Mouse (Mus musculus) olfactory bulb, adult 2 months (tissue): ENCODE data around the gene S100a6. TPM values are rescaled to one million over a fixed set of nuclear protein-coding genes. Genes with fewer than 3 reads are reported as not detected.

ENCODE experiments used
- H3K27ac ChIP-seq: fragments of 200-500 bp; 2 replicates; pipeline ENCODE4 v1.5.1; 2012; ENCODE audit warnings: low read depth, low read length; ENCODE audit not compliant: insufficient read depth
- H3K4me1 ChIP-seq: fragments of 200-500 bp; 2 replicates; pipeline ENCODE4 v1.6.1; 2012; ENCODE audit warnings: low read length; ENCODE audit not compliant: control insufficient read depth, insufficient read depth
- H3K4me3 ChIP-seq: fragments of 200-500 bp; 2 replicates; pipeline ENCODE4 v1.5.1; 2012; ENCODE audit warnings: mild to moderate bottlenecking, low read depth, low read length, moderate library complexity; ENCODE audit not compliant: insufficient read depth
- CTCF ChIP-seq: fragments of 200-500 bp; IDR thresholded peaks from 2 replicates; pipeline ENCODE4 v1.5.1; 2012; ENCODE audit warnings: low read depth, mild to moderate bottlenecking, low read length, moderate library complexity; ENCODE audit not compliant: insufficient read depth
- POLR2A ChIP-seq: fragments of 200-500 bp; IDR thresholded peaks from 2 replicates; pipeline ENCODE4 v1.6.1; 2012; ENCODE audit warnings: mild to moderate bottlenecking, low read depth, low read length, moderate library complexity; ENCODE audit not compliant: insufficient read depth
- WGBS: fragments of 180-500 bp; shearing (Covaris S2); methylation state at CpG from one replicate; pipeline ENCODE4 v1.1.7; 2018; 5-methylcytosine and 5-hydroxymethylcytosine counted together
- polyA plus RNA-seq: library from polyadenylated mRNA; stranded (reverse); fragments of >200 nt; gene quantifications from 2 replicates; pipeline ENCODE4 v1.2.4, GENCODE M21; 2012; ENCODE audit warnings: low replicate concordance; ENCODE audit not compliant: missing spikeins, insufficient read depth, insufficient read length

The S100a6 gene
- polyA plus RNA-seq, 1 experiment = not detected

- H3K27ac ChIP-seq = peak overlapping the region; percentile 83
- peaks cover 26% of the 10 kb centered on the region for H3K4me1 ChIP-seq
- TF ChIP-seq POLR2A (no peak), CTCF (no peak)
- no peak overlapping the region for H3K4me3 ChIP-seq
- WGBS = 76% methylated on average over 15 of the region's 15 CpGs
Measured at GRCm38 (mm10) chr3:90586016-90586643, 26.6 kb upstream of the S100a6 start.

- Histone ChIP-seq H3K27ac (peak overlapping the region; percentile 83), H3K4me3 (no peak overlapping the region), H3K4me1 (peaks cover 26% of the 10 kb centered on the region)
- TF ChIP-seq CTCF (no peak), POLR2A (no peak)
- 46% methylated on average over 10 of the region's 10 CpGs for WGBS
Measured at GRCm38 (mm10) chr3:90586906-90587305, 25.8 kb upstream of the S100a6 start.

- H3K4me3 ChIP-seq = no peak overlapping the region
- TF ChIP-seq POLR2A (no peak), CTCF (no peak)
- WGBS = 48% methylated on average over 14 of the region's 14 CpGs
- H3K4me1 ChIP-seq = peaks cover 26% of the 10 kb centered on the region
- H3K27ac ChIP-seq = peak overlapping the region; percentile 87
Measured at GRCm38 (mm10) chr3:90587361-90588101, 25.2 kb upstream of the S100a6 start.

DNA sequence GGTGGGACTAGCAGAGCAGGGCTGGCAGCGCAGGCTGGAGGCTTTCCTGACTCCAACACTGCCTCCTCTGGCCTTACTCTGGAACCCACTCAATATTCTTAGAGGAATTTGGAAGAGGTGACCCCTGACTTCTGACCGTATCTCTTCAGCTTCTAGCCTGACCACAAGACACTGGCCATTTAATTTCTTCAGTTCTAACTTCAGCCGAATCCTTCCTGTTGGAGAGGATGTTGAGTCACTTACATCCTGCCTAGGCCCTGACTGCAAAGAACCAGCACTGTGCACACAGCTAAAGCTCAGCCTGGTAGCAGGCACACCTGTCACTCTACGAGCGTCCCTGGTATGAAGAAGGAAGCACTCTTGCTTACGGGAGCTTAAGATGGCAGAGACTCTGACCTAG is 23.3 kb upstream of the S100a6 start:
- TF ChIP-seq CTCF = no peak
- no peak for TF ChIP-seq POLR2A
- Histone ChIP-seq H3K27ac (peak overlapping the region; percentile 62; the same call in 1 of the 2 replicates), H3K4me3 (no peak overlapping the region), H3K4me1 (peaks cover 24% of the 10 kb centered on the region)
- 89% methylated on average over 6 of the region's 6 CpGs for WGBS

GRCm38 (mm10) chr3:90589947-90590346 is 22.7 kb upstream of the S100a6 start, which contains the start of gene S100a2:
Gene S100a2, plus strand, starts transcription at chr3:90590247.
- Histone ChIP-seq H3K4me3 (no peak within 1 kb of the TSS), H3K27ac (peak within 1 kb of the TSS; percentile 62; the same call in 1 of the 2 replicates), H3K4me1 (peaks cover 23% of the 10 kb centered on the region)
- 94% methylated on average over 8 of the region's 8 CpGs for WGBS
- TF ChIP-seq POLR2A (no peak), CTCF (no peak)

- Histone ChIP-seq H3K27ac (no peak overlapping the region), H3K4me1 (0 out of 2 replicates have a peak, but pooled peaks cover 3% of the 10 kb centered on the region), H3K4me3 (no peak overlapping the region)
- WGBS = 86% methylated on average over 1 of the region's 1 CpGs
- no peak for TF ChIP-seq POLR2A
- TF ChIP-seq CTCF = no peak
Measured at GRCm38 (mm10) chr3:90594466-90594865, 18.2 kb upstream of the S100a6 start.

DNA sequence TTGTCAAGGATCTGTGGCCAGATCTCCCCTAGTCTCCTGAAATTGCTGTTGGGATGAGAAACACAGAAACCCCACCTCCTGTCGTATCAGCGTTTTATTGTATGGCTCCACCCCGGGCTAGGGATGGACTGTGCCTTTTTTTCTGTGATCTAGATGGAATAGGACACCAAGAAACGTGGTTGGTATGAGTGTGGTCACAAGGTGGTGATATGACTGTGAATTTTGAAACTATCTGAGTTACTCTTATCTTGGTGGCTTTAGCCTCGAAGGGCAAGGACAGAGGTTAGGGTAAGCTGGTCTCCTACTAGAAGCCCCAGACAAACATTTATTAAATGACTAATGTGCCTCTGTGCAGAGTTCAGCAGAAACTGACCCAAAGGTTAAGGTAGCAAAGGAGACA is 17.1 kb upstream of the S100a6 start:
- TF ChIP-seq POLR2A = no peak
- Histone ChIP-seq H3K4me3 (no peak overlapping the region), H3K27ac (no peak overlapping the region), H3K4me1 (peaks cover 12% of the 10 kb centered on the region; the same call in 1 of the 2 replicates)
- 88% methylated on average over 5 of the region's 5 CpGs for WGBS

DNA sequence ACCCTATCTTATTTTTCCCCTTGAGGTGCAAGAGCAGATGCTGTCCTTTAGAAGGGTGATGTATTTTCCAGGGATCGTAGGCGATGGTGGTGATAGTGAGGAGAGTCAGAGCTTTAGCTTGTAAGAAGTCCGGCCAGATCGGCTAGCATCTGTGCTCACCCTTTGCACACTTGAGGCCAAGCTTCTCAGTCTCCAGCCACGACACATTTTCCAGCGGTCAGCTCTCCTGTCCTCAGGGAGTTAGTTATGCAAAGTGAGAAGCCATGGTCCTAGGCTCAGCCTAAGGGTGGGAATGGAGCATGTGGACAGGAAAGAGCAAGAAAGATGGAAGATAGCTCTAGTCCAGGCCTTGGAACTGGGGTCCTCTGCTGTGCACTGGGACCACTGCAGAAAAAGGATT is 15.9 kb upstream of the S100a6 start:
- H3K27ac ChIP-seq = no peak overlapping the region
- H3K4me1 ChIP-seq = peaks cover 19% of the 10 kb centered on the region; the same call in 1 of the 2 replicates
- TF ChIP-seq CTCF = no peak
- no peak for TF ChIP-seq POLR2A
- WGBS = 94% methylated on average over 6 of the region's 6 CpGs
- H3K4me3 ChIP-seq = no peak overlapping the region

DNA sequence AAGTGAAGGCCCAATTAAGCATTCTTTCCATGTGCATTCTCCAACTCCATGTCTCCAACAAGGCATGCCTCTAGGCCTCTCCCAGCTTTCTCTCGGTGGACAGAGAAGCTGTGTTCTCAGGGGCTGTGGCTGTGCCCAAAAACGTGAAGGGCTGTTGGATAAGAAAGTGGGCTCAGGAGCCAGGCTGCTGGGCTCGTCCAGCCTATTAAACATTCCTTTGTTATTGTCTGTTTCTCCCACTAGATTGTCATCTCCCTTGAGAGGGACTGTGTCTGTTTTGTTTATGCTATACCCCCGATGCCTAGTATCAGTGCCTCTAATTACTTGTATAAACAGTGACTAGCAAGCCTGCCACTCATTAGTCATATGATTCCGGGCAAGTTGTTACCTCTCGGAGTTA is 14.9 kb upstream of the S100a6 start:
- TF ChIP-seq CTCF = no peak
- TF ChIP-seq POLR2A = no peak
- 47% methylated on average over 6 of the region's 6 CpGs for WGBS
- H3K4me1 ChIP-seq = peaks cover 19% of the 10 kb centered on the region; the same call in 1 of the 2 replicates
- no peak overlapping the region for H3K27ac ChIP-seq
- H3K4me3 ChIP-seq = no peak overlapping the region

DNA sequence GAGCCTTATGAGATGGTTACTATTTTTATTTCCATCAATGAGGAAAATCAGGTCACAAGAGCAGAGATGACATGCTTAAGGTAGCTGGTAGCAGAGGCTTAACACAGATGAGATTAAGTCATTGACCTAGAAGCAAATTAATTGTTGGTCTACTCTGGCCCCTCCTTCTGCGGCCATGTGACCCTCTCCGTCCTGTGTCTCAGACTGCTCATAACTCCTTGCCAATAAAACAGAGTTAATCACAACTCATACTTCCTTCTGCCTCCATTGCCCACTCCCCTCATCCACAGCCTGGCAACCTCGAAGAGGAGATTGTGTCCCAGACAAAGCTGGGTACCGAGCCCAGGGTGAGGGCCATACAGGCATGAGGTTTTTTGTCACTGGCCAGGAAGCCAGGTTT is 14.5 kb upstream of the S100a6 start:
- TF ChIP-seq POLR2A = no peak
- no peak for TF ChIP-seq CTCF
- WGBS = 77% methylated on average over 4 of the region's 4 CpGs
- Histone ChIP-seq H3K4me3 (no peak overlapping the region), H3K27ac (no peak overlapping the region), H3K4me1 (peaks cover 20% of the 10 kb centered on the region)
